Mouse (Mus musculus): Measurements from ENCODE around the gene Stxbp3.
A peak's percentile ranks its signal among the peaks of the same experiment; 100 is the strongest.

The Stxbp3 gene

GRCm38 (mm10) chr3:108805622-108806021 is 34.7 kb downstream of the Stxbp3 start:
- ATAC-seq (ENCODE audit: insufficient number of reproducible peaks, low FRiP score, low TSS enrichment) = no peak

GRCm38 (mm10) chr3:108798375-108798774 is 42.0 kb downstream of the Stxbp3 start:
- ATAC-seq (ENCODE audit: insufficient number of reproducible peaks, low FRiP score, low TSS enrichment) = no peak

DNA sequence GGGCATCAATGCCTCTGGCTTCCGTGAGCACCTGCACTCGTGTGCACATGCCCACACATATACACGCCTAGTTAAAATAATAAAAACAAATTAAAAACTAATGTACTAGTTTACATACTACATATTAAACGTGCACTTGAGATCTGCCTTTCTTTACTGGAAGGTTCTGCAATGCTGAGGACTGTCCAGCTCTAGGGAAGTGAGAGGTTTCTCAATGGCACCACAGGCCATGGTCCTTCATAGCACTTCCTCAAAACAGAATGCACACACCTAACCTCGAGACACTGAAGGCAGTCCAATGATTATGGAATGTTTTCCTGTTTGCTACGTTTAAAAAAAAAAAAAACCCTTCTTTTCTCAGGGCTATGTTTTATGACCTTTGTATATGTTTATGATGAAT is 42.6 kb downstream of the Stxbp3 start:
- no peak for ATAC-seq (ENCODE audit: insufficient number of reproducible peaks, low FRiP score, low TSS enrichment)

- no peak for ATAC-seq (ENCODE audit: insufficient number of reproducible peaks, low FRiP score, low TSS enrichment)
These were observed 43.9 kb downstream of the Stxbp3 start for GRCm38 (mm10) chr3:108796386-108796785.

DNA sequence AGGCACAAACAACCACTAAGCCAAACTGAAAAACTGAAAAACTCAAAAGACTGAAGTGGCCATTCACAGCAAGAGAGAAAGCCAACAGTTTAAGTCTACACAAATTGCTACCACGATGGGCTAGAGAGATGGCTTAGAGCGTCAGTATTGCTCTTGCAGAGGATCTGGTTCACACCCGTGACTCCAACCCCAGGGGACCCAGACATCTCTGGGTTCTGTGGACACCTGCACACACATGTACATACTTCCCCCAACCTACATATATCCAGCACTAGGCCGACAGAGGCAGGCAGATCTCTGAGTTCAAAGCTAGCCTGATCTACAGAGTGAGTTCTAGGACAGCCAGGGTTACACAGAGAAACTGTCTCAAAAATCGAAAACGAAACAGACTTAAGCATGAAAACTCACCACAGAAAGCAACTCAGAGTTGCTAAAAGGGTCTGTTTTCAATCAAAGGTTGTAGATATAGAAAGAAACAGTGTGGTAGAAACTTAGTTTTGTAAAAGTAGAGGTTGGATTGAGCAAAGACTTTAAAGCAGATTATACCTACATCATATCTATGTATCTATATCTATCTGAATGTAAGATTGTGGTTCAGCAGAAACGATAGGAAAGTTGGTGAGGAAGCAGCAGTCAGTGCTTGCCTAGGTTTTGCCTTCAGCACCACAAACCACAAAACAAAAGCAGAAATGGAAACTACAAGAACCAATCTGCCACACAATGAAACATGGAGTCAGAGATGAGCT is 44.6 kb downstream of the Stxbp3 start:
- ATAC-seq (ENCODE audit: insufficient number of reproducible peaks, low FRiP score, low TSS enrichment) = no peak

DNA sequence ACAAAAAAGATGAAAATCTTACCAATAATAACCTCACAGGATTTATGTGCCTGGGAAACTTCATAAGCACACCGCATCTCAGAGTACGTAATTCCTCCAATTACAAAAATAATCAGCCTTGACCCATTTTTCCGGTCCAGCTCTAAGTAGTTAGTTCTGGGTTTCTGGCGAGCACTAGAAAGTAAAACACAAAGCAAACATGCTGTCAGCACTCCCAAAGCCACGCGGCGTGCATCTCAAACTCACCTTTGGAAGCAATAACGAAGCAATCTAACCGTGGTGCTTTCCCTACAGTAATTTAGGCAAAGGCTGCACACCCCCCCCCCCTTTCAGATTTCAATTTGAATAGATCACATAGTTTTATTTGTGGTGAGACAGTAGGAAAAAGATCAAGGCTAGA is 45.5 kb downstream of the Stxbp3 start:
- ATAC-seq (ENCODE audit: insufficient number of reproducible peaks, low FRiP score, low TSS enrichment) = no peak

DNA sequence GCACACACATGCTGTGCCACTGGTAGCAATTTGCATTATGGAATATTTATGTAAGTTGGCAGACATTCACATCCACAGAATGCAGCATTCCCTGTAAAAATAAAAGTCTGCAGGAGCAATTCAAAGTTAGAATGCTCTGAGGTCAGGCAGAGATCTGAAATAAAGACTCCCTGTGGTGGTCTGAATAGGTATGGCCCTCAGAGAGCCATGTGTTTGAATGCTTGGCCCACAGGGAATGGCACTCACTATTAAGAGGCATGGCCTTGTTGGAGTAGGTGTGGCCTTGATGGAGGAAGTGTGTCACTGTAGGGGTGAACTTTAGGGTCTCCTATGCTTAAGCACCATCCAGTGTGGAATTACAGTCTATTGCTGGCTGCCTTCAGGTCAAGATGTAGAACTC is 47.9 kb downstream of the Stxbp3 start:
- no peak for ATAC-seq (ENCODE audit: insufficient number of reproducible peaks, low FRiP score, low TSS enrichment)

- ATAC-seq (ENCODE audit: insufficient number of reproducible peaks, low FRiP score, low TSS enrichment) = no peak
These were observed 49.1 kb downstream of the Stxbp3 start for GRCm38 (mm10) chr3:108791054-108791706.

GRCm38 (mm10) chr3:108790499-108790898 is 49.8 kb downstream of the Stxbp3 start:
- no peak for ATAC-seq (ENCODE audit: insufficient number of reproducible peaks, low FRiP score, low TSS enrichment)

DNA sequence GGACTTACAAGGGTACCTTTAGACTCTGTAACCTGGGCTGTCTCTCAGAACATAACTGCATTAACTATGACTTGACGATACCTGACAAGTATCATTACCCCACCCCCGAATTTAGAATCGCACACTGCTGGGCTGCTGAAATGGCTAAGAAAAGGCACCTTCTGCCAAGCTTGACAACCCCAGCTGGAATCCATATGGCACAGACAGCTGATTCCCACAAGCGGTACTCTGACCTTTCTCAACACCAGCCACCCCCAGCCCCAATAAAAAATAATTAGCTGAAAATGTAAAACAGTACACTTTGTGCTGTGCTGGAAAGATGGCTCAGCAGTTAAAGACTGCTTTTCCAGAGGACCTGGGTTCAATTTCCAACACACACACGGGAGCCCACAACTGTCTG is 51.0 kb downstream of the Stxbp3 start:
- no peak for ATAC-seq (ENCODE audit: insufficient number of reproducible peaks, low FRiP score, low TSS enrichment)

- no peak for ATAC-seq (ENCODE audit: insufficient number of reproducible peaks, low FRiP score, low TSS enrichment)
These were observed 51.9 kb downstream of the Stxbp3 start for GRCm38 (mm10) chr3:108788455-108788794.

GRCm38 (mm10) chr3:108787754-108788454 is 52.4 kb downstream of the Stxbp3 start:
- no peak for ATAC-seq (ENCODE audit: insufficient number of reproducible peaks, low FRiP score, low TSS enrichment)

DNA sequence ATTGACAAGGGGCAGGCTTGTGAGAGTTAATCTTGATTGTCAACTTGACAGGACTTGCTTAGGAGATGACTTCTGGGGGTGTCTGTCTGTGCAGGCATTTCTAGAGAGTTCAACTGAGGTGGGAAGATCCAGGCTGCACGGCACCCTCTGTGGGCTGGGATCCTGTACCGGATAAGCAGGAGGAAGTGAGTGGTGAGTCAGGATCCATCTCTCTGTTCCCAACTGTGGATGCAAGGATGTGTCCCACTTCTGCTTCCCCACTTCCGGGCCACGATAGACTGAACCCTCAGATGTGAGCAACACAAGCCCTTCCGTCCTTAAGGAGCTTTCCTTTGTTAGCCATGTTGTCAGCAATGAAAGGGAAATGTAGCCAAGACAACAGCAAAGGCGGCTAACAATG is 53.8 kb downstream of the Stxbp3 start:
- ATAC-seq (ENCODE audit: insufficient number of reproducible peaks, low FRiP score, low TSS enrichment) = no peak

DNA sequence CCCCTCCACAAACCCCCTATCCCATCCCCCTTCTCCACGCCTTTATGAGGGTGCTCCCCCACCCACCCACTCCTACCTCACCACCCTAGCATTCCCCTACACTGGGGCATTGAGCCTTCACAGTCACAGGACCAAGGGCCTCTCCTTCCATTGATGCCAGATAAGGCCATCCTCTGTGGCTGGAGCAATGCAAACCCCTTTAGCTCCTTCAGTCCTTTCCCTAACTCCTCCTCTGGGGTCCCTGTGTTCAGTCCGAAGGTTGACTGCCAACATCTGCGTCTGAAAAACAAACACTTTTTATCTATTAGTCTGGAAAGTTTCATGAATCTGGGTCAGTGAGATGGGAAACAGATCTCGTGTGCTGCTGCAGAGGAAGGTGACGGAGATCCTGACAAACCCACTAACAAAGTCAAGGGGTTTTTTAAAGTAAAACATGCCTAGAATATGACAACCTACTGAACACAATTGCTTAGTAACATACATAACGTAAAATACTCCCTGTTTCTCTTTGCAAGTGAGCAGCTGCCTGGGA is 57.9 kb downstream of the Stxbp3 start:
- no peak for ATAC-seq (ENCODE audit: insufficient number of reproducible peaks, low FRiP score, low TSS enrichment)

- no peak for ATAC-seq (ENCODE audit: insufficient number of reproducible peaks, low FRiP score, low TSS enrichment)
These were observed 58.4 kb downstream of the Stxbp3 start for GRCm38 (mm10) chr3:108781884-108782270.

- no peak for ATAC-seq (ENCODE audit: insufficient number of reproducible peaks, low FRiP score, low TSS enrichment)
These were observed 59.0 kb downstream of the Stxbp3 start for GRCm38 (mm10) chr3:108781238-108781883.

- no peak for ATAC-seq (ENCODE audit: insufficient number of reproducible peaks, low FRiP score, low TSS enrichment)
These were observed 61.4 kb downstream of the Stxbp3 start for GRCm38 (mm10) chr3:108778761-108779540.

- ATAC-seq (ENCODE audit: insufficient number of reproducible peaks, low FRiP score, low TSS enrichment) = no peak
These were observed 67.5 kb downstream of the Stxbp3 start for GRCm38 (mm10) chr3:108772811-108773210.

DNA sequence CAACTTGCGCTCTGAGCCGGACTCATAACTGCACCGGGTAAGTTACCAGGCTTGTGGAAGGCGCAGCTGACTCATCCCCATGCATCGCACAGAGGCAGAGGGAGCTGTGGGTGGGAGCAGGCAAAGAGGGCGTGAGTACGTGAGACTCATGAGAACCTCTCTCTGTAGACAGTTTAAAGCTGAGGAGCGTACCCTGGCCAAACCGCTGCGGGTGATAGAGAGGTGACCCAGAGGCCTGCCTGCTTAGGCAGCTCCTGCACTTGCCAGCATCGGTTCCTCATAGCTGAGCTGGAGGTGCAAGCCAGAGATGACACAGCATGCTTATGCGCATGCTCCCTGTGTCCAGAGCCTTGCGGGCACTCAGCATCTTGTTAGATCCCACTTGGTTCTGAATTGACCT is 68.1 kb downstream of the Stxbp3 start:
- ATAC-seq (ENCODE audit: insufficient number of reproducible peaks, low FRiP score, low TSS enrichment) = no peak

DNA sequence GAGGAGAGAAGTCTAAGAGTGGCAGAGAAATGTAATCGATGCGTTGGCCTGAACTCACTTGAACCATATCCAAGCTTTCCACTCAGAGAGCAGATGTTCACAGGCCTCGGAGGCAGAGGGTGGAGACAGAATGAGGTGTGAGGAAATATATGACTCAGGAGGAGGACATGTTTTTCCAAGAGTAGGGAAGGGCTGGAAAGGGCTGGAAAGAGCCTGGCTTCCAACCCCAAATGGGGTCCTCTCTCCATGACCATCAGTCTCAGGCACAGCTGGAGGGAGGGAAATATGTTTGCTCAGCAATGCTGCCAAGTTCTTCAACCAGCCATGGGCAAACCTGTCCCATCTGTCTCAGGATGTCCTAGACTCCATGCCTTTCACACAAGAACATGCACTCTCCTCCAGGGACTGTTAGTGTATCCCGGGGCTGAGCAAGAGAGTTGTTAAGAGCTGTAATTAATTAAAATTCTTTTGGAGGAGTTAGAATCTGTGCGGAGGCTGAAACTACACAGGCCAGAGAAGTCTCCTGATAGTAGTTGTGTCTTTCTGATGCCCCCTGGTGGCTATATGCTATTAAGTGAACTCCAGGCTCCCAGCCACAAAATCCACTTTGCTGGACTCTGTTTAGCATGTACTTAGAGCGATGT is 69.5 kb downstream of the Stxbp3 start:
- ATAC-seq (ENCODE audit: insufficient number of reproducible peaks, low FRiP score, low TSS enrichment) = peak; percentile 72; the same call in 1 of the 2 replicates
